Mouse (Mus musculus): ENCODE measurements around the gene Ostm1. TPM values are rescaled to one million over a fixed set of nuclear protein-coding genes. Genes with fewer than 3 reads are reported as not detected.
A peak's percentile ranks its signal among the peaks of the same experiment; 100 is the strongest.

Ostm1 gene
- total RNA-seq, 2 experiments from 2014 or later: 42.9 to 45.4 TPM

DNA sequence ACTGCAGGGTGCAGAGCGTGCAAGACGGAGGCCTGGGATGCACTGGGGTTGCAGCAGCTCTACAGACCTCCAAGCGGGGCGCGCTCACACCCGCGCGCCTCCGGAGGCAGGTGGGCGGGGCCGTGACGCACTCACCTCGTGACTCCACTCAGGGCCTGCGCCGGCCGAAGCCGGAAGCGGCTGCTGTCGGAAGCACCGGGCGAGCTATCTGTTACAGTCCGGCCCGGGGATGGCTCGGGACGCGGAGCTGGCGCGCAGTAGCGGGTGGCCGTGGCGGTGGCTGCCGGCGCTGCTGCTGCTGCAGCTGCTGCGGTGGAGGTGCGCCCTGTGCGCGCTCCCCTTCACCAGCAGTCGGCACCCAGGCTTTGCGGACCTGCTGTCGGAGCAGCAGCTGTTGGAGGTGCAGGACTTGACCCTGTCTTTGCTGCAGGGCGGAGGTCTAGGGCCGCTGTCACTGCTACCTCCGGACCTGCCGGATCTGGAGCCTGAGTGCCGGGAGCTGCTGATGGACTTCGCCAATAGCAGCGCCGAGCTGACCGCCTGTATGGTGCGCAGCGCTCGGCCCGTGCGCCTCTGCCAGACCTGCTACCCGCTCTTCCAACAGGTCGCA lies 95.2 kb downstream of the Ostm1 start:
- peak; percentile 89 to 93 for DNase-seq (ENCODE audit: low spot score in 2 of 2)

DNA sequence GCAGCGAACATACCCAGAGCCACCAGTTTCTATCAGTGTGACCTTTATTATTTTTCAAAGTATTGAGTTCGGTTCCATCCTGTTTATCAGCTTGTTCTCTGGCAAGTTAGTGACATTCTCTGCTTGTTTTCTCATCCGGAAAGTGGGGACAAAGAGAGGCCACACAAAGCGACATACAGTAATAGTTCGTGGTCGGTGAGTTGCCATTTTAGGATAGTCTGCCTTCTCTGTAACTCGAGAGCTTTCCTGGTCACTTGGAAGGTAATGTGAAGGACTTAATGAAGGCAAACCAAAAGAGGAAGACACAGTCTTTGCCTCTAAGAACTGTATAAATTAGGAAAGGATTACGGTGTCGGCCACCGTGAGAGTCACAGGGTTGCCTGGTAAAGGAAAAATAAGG lies 96.0 kb downstream of the Ostm1 start:
- DNase-seq (ENCODE audit: low spot score in 2 of 2): no peak

DNA sequence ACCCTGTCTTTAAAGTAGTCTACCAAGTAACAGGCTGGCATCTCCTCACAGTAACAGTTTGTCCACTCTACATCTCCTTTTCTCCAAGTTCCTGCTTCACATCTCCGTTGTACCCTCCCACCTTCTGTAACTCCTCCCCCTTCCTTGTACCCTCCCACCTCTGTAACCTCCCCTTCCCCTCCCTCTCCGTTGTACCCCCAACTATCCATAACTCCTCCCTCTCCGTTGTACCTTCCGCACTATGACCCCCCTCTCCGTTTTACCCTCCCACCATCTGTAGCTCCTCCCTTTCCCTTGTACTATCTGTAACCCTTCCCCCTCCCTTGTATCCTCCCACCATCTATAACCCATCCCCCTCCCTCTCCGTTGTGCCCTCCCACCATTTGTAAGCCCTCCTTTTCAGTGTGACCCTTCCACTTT lies 97.0 kb downstream of the Ostm1 start:
- no peak for DNase-seq (ENCODE audit: low spot score in 2 of 2)

DNA sequence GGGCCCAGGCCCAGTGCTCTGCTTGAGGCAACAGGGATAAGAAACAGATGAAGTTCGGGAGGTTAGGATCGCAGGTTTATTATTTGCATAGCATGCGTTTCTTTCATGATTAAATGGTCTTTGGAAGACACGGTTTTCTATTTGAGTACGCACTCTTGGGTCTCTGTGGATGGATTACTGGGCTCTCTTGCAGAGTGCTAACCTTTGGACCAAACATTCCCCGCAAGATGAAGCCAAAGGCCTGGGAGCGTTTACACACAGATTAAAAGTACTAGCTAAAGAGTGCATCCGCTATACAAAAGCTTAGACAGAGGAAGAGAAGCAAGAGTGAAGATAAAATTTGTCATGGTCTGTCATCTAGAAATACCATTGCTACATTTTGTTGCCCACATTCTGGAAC lies 98.8 kb downstream of the Ostm1 start:
- DNase-seq (ENCODE audit: low spot score in 2 of 2): no peak

DNA sequence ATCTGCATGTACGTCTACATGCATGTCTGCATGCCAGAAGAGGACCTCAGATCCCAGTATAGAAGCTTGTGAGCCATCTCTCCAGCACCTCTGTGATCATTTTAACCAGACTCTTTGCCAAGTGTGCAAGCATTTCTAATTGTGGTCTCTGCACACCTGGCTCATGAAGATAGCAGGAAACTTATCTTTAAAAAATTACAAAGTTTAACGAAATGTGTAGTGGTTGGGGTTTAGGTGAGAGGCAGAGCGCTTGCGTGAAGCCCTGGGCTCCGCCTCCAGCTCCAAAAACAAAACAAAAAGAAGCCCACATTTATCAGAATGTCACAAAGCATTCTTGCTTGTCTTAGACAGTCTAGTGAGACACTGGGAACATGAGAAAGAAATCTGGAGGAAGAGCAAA lies 104.3 kb downstream of the Ostm1 start:
- no peak for DNase-seq (ENCODE audit: low spot score in 2 of 2)

DNA sequence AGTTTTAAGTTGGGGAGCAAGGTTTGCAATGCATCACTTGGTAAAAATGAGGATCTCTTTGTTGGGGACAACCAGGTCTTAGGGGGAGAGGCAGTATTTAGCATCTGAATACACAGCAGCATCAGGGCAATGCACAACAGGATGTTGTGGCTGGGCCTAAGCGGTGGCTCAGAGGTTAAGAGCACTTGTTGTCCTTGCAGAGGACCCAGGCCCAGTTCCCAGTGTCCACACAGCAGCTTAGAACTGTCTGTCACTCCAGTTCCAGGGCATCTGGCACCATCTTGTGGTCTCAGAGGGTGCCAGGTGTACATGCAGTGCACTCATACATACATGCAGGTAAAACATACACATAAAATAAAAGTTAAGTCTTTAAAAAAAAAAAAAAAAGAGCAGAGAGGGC lies 106.1 kb downstream of the Ostm1 start:
- DNase-seq (ENCODE audit: low spot score in 2 of 2): no peak

DNA sequence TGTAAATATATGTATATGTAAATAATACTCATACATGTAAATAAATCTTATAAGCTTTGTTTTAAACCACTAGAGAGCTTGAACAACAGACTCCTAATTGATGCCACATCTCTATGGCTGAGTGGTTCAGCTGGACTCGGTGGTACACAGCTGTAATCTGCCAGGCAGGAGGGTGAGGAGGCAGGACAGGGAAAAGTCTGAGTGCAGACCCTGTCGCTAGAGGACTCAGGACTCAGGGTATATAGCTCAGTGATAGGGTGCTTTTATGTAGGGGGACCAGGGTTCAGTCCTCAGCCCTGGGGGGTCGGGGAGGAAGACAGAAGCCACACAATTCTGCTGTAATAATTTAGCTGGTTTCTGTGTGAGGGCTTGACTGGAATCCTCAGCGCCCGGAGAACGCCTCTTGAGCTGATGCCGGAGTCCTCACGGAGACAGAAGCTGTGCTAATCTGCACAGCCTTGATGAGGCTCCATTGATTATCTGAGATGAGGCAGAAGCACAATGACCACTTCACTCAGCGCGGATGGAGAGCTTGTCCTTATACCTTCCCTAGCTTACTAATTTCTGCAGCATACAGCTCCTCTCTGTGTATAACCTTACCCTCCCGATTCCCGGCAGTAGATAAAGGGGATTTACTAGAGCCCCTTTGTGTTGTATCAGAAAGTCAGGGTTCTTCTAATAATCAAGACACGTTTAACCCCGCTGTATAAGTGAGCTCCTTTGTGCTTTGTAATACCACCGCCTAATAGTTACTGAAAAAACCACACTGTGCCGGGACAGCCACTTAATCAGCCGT lies 106.8 kb downstream of the Ostm1 start:
- DNase-seq (ENCODE audit: low spot score in 2 of 2): no peak

DNA sequence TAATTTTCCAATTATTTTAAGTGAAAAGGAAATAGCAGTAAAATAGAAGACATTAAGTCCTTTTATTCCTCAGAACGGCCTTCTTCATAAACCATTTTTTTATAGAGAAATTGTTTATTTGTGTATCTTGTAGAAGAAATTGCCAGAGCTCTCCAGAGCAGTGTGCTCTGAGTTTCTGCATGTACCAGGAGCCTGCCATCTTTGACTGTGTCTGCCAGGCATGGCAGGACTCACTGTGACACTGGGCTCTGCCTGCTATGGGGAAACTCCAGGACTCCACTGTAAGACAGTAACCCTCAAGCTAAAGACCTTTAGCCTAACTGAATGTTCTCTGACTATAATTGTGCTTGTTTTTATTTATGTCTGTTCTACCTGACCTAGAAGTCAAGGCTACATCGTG lies 107.4 kb downstream of the Ostm1 start:
- no peak for DNase-seq (ENCODE audit: low spot score in 2 of 2)

DNA sequence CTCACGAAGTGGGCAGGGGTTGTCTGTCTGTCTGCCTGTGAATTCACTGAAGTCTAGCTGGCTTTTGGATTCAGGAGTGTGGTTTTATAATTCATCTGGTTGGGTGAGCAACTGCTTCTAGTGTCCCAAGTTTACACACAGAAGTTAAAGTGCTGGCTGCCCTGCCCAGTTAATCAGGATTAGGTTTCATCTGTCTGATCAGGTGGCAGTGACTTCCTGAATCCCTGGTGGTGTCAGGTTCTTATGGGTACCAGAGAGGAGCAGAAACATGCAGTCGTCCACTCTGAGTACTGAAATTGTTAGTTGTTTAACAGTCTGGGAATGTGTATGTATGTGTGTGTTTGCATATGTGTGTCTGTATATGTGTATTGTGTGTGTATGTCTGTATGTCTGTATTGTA lies 108.5 kb downstream of the Ostm1 start:
- DNase-seq (ENCODE audit: low spot score in 2 of 2): no peak

DNA sequence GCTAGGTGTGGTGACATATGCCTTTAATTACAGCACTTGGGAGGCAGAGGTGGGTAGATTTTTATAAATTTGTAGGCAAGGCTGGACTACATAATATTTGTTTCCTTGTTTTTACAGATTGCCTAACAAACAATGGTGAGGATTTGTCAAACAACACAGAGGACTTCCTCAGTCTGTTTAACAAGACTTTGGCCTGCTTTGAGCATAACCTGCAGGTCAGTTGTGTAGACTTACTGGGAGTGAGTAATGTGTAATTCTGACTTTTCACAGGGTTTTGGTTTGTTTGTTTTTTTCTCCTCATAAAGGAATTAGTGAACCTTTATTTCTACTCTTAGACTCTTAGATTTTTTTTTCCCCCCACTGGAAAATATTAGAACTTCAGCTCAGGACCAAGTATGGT lies 109.2 kb downstream of the Ostm1 start:
- no peak for DNase-seq (ENCODE audit: low spot score in 2 of 2)

DNA sequence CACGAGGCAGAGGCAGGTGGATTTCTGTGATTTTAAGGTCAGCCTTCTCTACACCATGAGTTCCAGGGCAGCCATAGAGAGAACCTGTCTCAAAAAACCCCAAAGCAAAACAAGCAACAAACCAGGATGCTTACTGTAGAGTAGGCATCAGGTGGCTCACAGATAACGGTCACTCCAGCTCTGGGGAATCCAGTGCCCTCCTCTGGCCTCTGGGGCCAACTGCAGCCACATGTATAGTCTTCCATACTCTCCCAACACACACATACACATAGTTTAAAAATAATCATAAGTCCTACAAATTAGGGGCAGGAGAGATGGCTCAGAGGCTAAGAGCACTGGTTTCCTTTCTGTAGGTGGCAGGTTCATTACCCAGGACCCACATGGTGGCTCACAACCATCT lies 109.9 kb downstream of the Ostm1 start:
- DNase-seq (ENCODE audit: low spot score in 2 of 2): no peak

DNA sequence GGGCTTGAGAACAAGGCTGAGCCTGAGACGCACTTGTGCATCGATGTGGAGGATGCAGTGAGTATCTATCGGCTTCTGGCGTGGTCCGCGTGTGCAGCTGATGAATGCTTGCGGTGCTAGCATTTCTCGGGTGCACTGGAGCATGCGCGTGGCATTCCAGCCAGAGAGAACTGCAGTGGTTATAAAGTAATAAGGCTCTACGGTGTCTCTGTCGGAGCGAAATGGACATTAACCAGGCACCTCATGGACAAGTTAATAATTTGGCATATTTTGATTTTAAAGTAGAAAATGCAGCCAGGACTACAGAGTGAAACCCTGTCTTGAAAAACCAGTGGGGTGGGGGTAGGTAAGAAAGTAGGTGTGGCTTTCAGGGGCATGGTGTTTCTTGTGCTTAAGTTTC lies 112.7 kb downstream of the Ostm1 start:
- DNase-seq (ENCODE audit: low spot score in 2 of 2): no peak

DNA sequence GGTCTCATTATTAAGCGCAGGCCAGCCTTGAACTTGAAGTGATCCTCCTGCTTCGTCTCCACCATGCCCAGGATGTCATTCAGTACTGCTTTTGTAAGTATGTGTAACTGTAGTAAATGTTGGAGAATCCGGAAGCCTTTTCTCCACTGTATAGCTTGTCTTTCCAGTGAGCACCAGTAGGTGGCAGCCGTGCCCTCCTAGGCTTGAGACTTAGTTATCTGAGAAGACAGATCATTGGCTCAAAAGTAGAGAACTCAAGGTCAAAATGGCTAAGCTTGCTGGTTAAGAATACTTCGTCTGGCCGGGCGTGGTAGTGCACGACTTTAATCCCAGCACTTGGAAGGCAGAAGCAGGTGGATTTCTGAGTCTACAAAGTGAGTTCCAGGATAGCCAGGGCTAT lies 113.4 kb downstream of the Ostm1 start:
- DNase-seq (ENCODE audit: low spot score in 2 of 2): peak; percentile 75 to 80

DNA sequence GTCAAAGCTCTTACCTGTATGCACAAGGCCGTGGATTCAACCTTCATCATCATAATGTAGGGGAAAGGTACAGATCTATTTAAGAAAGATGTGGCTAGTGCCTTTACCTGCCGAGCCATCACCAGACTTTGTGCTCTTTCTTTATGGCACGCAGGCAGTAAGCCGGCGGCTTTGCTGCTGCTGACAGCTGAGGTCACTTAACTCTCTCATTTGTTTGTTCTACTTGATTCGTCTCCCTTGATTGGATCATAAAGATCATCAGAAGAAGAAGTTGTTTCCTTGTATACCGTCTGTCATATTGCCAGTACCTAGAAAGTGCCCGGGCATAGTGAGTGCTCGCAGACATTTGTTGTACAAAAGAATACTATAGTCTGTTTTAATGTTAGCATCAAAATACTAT lies 114.8 kb downstream of the Ostm1 start:
- DNase-seq (ENCODE audit: low spot score in 2 of 2): no peak

DNA sequence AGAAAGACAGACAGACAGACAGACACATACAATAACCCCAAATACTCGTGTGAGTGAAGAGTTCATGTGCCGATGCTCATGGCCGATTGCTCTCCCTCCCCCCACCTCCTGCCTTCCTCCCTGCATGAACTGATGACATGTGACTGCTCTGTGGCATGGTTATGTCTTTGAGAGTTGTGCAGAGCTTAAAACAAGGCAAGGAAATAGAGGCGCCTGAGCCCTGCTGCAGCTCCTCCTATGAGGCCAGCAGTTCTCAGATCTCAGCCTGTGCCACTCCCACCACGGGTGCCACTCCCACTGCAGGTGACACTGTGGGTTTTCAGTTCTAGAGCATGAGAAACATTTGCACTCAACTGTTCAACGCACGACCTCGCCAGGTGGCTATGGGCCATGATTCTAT lies 115.4 kb downstream of the Ostm1 start:
- no peak for DNase-seq (ENCODE audit: low spot score in 2 of 2)

DNA sequence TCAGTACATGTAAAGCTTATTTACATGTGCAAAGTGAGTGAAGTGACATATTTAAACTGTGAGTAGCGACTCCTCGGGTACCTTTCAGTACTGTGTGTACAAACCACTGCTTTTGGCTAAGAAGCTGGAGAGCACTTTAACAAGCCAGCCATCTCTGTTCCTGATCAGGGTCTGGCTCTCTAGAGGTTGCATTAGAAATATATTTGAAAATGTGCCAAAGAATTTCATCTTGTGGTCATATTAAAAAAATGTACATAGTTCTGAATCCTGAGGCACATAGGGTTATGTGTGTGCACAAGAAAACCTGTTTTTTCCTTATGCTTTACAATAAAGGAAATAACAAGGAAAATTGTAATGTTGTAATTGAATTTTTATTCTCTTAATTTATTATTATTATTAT lies 118.5 kb downstream of the Ostm1 start:
- DNase-seq (ENCODE audit: low spot score in 2 of 2): no peak

DNA sequence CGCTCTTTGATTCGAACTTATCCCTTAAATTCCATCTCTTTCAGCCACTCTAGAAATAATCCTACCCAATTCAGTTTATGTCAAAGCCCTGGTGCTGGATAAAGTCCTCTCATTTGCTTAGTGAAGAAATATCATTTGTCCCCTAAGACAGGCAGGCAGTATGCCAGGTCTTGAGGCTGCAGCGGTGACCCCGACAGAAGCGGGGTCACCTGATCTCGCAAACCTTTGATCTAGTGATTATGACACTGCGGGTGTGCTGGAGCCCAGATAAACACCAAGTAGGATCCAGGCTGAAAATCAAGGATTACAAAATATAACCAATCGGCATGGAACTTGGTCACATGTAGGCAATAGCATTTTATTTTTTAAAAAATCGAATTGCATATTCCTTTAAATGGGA lies 131.1 kb downstream of the Ostm1 start:
- no peak for DNase-seq (ENCODE audit: low spot score in 2 of 2)

DNA sequence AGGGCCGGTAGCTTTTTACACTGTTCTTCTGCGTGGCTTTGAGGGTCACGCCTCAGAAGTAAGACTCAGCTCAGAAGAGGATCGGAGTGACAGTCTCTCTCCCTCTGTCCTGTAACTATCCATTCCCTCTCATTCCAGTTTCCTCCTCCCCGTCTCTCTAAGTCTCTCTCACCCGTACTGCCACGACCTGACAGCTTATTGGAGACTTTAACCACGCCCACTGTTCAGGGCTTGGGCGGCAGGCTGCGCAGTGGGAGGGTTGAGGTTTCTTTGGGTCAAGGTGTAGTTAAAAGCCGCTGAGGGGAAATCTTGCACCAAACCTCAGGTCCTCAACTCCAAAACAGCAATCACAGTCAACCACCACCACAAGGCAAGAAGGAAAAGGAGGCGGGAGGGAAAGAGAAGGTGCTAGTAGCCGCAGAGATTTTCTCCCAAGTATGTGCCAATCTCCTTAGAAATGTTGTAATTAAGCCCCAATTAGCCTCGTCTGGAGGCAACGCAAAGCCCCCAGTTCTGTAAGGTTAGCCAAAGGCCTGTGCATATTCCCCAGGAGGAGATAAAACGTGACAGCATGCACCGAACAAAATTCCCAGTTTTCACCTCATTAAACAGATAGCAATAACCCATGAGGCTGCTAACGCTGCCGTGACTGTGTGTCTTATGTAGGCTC lies 131.9 kb downstream of the Ostm1 start:
- no peak for DNase-seq (ENCODE audit: low spot score in 2 of 2)

DNA sequence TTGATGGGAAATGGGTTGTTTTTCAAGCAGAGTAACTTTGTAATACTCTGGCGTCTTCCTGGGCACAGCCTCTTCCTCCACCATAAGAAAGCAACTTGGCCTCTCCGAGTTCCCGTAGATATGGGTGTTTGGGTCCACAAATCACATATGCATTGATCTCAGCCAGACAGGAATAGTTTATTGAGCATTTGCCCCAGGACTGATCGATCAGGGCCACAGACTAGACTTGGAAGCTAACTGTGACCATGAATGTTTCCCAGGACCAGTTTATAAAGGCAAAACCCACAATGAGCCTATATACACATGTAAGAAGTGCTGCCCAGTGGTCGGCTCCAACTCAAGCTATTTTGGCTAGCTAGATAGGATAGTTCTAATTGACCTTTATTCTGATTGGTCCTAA lies 138.5 kb downstream of the Ostm1 start:
- no peak for DNase-seq (ENCODE audit: low spot score in 2 of 2)

DNA sequence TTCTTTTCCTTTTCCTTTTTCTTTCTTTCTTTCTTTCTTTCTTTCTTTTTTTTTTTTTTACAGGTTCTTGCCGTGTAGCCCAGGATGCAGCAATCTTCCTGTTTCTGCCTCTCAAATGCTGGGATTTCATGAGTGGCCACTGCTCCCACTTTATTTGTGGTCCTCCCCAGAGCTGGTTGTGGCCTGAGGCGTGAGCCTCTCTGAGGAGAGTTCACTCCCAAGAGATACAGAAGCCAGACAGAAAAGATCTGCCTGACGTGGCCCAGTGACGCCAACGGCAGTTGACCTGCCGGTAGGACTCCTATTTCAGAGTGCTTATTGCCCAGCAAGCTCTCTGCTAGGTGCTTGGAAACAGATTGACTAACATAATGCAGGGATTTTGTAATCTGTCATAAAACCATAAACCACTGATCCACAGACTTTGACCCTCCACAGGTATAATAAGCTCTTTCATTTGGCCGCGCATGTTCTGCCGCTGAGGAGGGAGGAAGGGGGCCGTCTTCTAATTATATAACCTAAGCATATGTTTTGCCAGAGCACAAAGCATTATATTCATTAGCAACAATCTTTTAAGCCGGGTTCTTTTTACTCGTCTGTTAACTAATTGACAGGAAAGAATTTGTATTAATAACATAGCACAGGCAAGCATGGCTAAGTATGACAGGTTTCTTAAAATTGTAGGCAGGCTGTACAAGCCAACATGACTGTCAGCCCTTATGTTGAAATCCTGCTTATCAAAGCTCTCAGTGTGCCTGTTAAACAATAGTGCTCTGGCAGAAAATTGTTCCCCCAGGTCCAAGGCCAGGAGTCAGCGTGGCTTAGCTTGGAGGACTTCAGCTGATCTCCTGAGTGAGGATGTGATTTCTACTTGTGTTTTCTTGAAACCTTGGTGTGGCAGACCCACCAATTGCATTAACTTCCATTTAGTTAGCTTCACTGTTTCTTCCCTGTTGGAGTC lies 139.9 kb downstream of the Ostm1 start:
- DNase-seq (ENCODE audit: low spot score in 2 of 2): no peak

DNA sequence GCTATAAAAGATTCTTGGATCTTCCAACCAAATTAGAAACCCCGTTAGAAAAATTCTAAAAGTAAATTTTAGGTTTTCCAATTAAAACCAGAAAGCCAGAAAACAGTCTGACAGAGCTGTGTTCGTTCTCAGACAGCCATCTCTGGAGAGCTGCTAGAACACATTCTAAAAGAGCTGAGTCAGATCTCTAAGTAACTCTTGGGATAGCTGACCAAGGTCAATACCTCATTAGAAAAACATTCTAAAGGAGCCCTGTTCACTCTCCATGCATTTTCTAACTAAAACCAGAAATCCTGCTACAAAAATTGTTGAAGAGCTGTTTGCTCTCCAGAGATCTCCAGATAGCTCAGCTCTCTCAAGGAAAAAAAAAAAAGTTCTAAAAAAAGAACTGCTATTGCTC lies 146.0 kb downstream of the Ostm1 start:
- DNase-seq (ENCODE audit: low spot score in 2 of 2): no peak
